ENCODE assay signal across 8 mouse cellular contexts in the genomic region with DNA sequence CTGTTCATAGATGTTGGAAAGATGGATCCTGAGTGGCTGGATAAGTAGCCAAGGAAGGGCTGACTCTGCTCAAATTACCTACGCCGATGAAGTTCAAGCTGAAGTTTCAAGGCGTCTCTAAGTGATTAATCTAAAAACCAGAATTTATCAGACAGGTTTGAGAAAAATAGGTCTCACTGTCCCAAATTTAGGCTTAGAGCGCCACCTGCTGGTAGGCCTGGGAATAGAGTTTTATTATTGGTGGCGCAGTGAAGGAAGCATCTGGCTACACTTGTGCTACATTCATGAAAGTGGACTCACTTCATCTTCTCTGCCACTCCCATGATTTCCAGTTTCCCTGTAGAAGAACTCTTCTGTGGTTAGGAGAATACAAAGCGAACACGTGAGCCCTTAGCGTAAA.
DNase-seq lines count a peak whose midpoint lies in the region; ATAC-seq and TF ChIP-seq lines count a peak whose summit lies in the region.

No protein-coding gene starts in this region.

- H3K36me3 ChIP-seq in midbrain, embryonic 11.5 days (ENCODE audit: control insufficient read depth, insufficient read depth, low read length), result 0 out of 2 replicates have a peak, but pooled peaks cover 2% of the 10 kb centered on the region
- H3K36me3 ChIP-seq in midbrain, embryonic 15.5 days (replicated peaks), result no peaks in the 10 kb centered on the region
- H3K36me3 ChIP-seq in forebrain, postnatal 0 days (ENCODE audit: insufficient read depth), result no peaks in the 10 kb centered on the region; the same call in 1 of the 2 replicates
- H3K36me3 ChIP-seq in liver, adult 2 months (ENCODE audit: control insufficient read depth, insufficient read depth, low read length), result no peaks in the 10 kb centered on the region

- ATAC-seq in midbrain, embryonic 11.5 days (ENCODE audit: low FRiP score), result 0 out of 2 replicates have a peak, but pooled peaks have one; percentile 14
- no peak for ATAC-seq in midbrain, embryonic 15.5 days (replicated peaks)
- ATAC-seq in forebrain, postnatal 0 days, result peak; percentile 51; the same call in 1 of the 2 replicates

- H3K9ac ChIP-seq in midbrain, embryonic 11.5 days (ENCODE audit: low read length), result no peak overlapping the region
- no peak overlapping the region for H3K9ac ChIP-seq in midbrain, embryonic 15.5 days
- no peak overlapping the region for H3K9ac ChIP-seq in forebrain, postnatal 0 days
- H3K9ac ChIP-seq in liver, adult 2 months (ENCODE audit: low read depth, low read length), result no peak overlapping the region

- no peak overlapping the region for H3K4me2 ChIP-seq in midbrain, embryonic 11.5 days
- no peak overlapping the region for H3K4me2 ChIP-seq in midbrain, embryonic 15.5 days
- H3K4me2 ChIP-seq in forebrain, postnatal 0 days (ENCODE audit: low read depth), result no peak overlapping the region

- peak; percentile 98 for DNase-seq in midbrain, embryonic 11.5 days (ENCODE audit: low spot score, missing footprints)
- peak; percentile 36 for DNase-seq in c-Kit-positive CD71-positive TER-119-positive erythroid progenitor cells, embryonic 14.5 days (ENCODE audit: low spot score)
- DNase-seq in forebrain, postnatal 0 days, result peak; percentile 94
- DNase-seq in kidney, adult 8-10 months, result peak; percentile 26 to 72
- DNase-seq in liver, adult 2 months (ENCODE audit: extremely low read depth, low read depth, low spot score), result peak; percentile 23
- peak; percentile 69 for DNase-seq in right cerebral cortex, adult 18-20 months
- DNase-seq in urinary bladder, postnatal 4 days (ENCODE audit: low spot score in 2 of 2), result peak; percentile 51 to 84

- no peak for TF ChIP-seq POLR2A in liver, adult 2 months (IDR thresholded peaks at IDR 0.05; ENCODE audit: extremely low read depth, insufficient read depth, low read length)

- no peaks in the 10 kb centered on the region for H3K9me3 ChIP-seq in midbrain, embryonic 11.5 days (ENCODE audit: control insufficient read depth, low read length)
- no peaks in the 10 kb centered on the region for H3K9me3 ChIP-seq in midbrain, embryonic 15.5 days
- H3K9me3 ChIP-seq in forebrain, postnatal 0 days (ENCODE audit: low read length), result no peaks in the 10 kb centered on the region

- H3K4me1 ChIP-seq in midbrain, embryonic 11.5 days (ENCODE audit: control insufficient read depth, insufficient read depth, low read length), result no peaks in the 10 kb centered on the region
- 0 out of 2 replicates have a peak, but pooled peaks cover 4% of the 10 kb centered on the region for H3K4me1 ChIP-seq in midbrain, embryonic 15.5 days
- no peaks in the 10 kb centered on the region for H3K4me1 ChIP-seq in forebrain, postnatal 0 days (ENCODE audit: insufficient read depth)
- H3K4me1 ChIP-seq in liver, adult 2 months (ENCODE audit: control insufficient read depth, insufficient read depth, low read length), result no peaks in the 10 kb centered on the region

- H3K79me2 ChIP-seq in liver, adult 2 months (ENCODE audit: control insufficient read depth, insufficient read depth, low read length), result no peaks in the 10 kb centered on the region

- no peak overlapping the region for H3K4me3 ChIP-seq in midbrain, embryonic 11.5 days (ENCODE audit: low read depth, low read length)
- no peak overlapping the region for H3K4me3 ChIP-seq in midbrain, embryonic 15.5 days
- H3K4me3 ChIP-seq in forebrain, postnatal 0 days (ENCODE audit: low read depth, low read length), result no peak overlapping the region
- no peak overlapping the region for H3K4me3 ChIP-seq in liver, adult 2 months (ENCODE audit: insufficient read depth, low read depth, low read length)

- TF ChIP-seq CTCF in forebrain, postnatal 0 days (IDR thresholded peaks at IDR 0.05; ENCODE audit: low read depth), result peak; percentile 96
- peak; percentile 60 for TF ChIP-seq CTCF in liver, adult 2 months (IDR thresholded peaks at IDR 0.05; ENCODE audit: low read depth, low read length)

- H3K27me3 ChIP-seq in midbrain, embryonic 11.5 days (ENCODE audit: control insufficient read depth, insufficient read depth, low read length), result no peaks in the 10 kb centered on the region
- no peaks in the 10 kb centered on the region for H3K27me3 ChIP-seq in midbrain, embryonic 15.5 days (replicated peaks)
- no peaks in the 10 kb centered on the region for H3K27me3 ChIP-seq in forebrain, postnatal 0 days (ENCODE audit: insufficient read depth, low read length)
- no peaks in the 10 kb centered on the region for H3K27me3 ChIP-seq in liver, adult 2 months (ENCODE audit: control insufficient read depth, insufficient read depth, low read length)

- H3K27ac ChIP-seq in midbrain, embryonic 11.5 days (ENCODE audit: low read depth, low read length), result no peak overlapping the region
- no peak overlapping the region for H3K27ac ChIP-seq in midbrain, embryonic 15.5 days
- no peak overlapping the region for H3K27ac ChIP-seq in forebrain, postnatal 0 days (ENCODE audit: low read depth, low read length)
- H3K27ac ChIP-seq in liver, adult 2 months (replicated peaks; ENCODE audit: insufficient read depth, low read depth, low read length), result no peak overlapping the region

- 26% methylated on average over 8 of the region's 8 CpGs for WGBS in midbrain, embryonic 11.5 days
- whole genome bisulfite sequencing in midbrain, embryonic 15.5 days, result 12% methylated on average over 8 of the region's 8 CpGs
- WGBS in forebrain, postnatal 0 days, result 13% methylated on average over 8 of the region's 8 CpGs
- 11% methylated on average over 8 of the region's 8 CpGs for WGBS in liver, adult 2 months

Comparison
In these comparisons a context has a peak if more than half of its experiments do, and no peak if none do; other contexts are left out.
1. DNase-seq: peak in every context shown above with its lines; median percentile 98 in midbrain, embryonic 11.5 days; 94 in forebrain, postnatal 0 days; 69 in right cerebral cortex, adult 18-20 months; 68 in urinary bladder, postnatal 4 days; 49 in kidney, adult 8-10 months; 36 in c-Kit-positive CD71-positive TER-119-positive erythroid progenitor cells, embryonic 14.5 days; 23 in liver, adult 2 months.